In the genomic region with DNA sequence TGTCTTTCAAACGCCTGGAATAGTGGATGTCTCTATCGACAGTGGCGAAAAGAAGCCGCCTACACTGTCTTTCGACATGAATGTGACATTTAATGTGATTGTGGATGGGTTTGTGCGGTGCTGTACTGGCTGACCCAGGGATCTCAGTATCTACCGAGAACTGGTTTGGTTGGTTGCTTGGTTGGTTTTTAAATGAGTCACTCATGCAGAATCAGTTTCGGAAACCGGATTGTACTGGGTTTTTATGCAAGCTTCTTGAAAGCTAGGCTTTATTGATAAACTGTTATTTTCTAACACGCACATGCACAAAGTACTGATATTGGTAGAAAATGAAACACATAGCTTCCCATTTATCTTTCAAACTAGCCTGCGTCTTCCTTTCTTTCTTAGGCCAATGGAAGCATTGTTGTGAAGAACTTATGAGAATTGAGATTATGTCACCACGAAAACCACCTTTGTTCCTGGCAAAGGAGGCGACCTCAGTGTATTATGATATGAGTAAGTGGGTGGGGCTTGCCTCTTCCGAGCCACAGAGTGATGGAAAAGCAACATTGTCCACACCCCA, we compare ENCODE assay signal across 10 mouse cellular contexts.
DNase-seq lines count a peak whose midpoint lies in the region; ATAC-seq and TF ChIP-seq lines count a peak whose summit lies in the region.
"Had no signal": no experiment of that assay in that cellular context is flagged by ENCODE, and none has a peak within 500 bp of the region (broad histone marks: within the 10 kb centered on the region; RNA-seq: fewer than 3 reads in every experiment).

No protein-coding gene starts in this region.

- DNase-seq in lung, postnatal 36 days, result peak; percentile 36
- no peak for DNase-seq in lung, adult 2 months
- DNase-seq in retina, postnatal 1 day, result peak; percentile 62
- no peak for DNase-seq in right cerebral cortex, postnatal 4 days
- no peak for DNase-seq in cerebellum, adult 11 months
- no peak for DNase-seq in urinary bladder, postnatal 25 days (ENCODE audit: low spot score)
- DNase-seq: left cerebral cortex, postnatal 4 days had no signal

- H3K4me1 ChIP-seq in lung, adult 2 months (ENCODE audit: control insufficient read depth, insufficient read depth, low read length), result no peaks in the 10 kb centered on the region
- no peaks in the 10 kb centered on the region for H3K4me1 ChIP-seq in cortical plate, adult 2 months (ENCODE audit: control insufficient read depth, insufficient read depth, low read length)
- H3K4me1 ChIP-seq in hindbrain, embryonic 16.5 days (ENCODE audit: control insufficient read depth, insufficient read depth, low read depth, low read length), result no peaks in the 10 kb centered on the region; the same call in 1 of the 2 replicates

- no peak overlapping the region for H3K9ac ChIP-seq in hindbrain, embryonic 16.5 days (ENCODE audit: low read depth, low read length)

- H3K27ac ChIP-seq in cortical plate, adult 2 months (ENCODE audit: insufficient read depth, low read length), result no peak overlapping the region
- no peak overlapping the region for H3K27ac ChIP-seq in hindbrain, embryonic 16.5 days (ENCODE audit: low read depth, low read length)

- H3K4me3 ChIP-seq in lung, adult 2 months (replicated peaks; ENCODE audit: extremely low read depth, low read depth, low read length), result no peak overlapping the region
- H3K4me3 ChIP-seq in cortical plate, adult 2 months (ENCODE audit: insufficient read depth, low read length), result peak overlapping the region; percentile 12; the same call in 1 of the 2 replicates
- H3K4me3 ChIP-seq in hindbrain, embryonic 16.5 days (ENCODE audit: low read length), result no peak overlapping the region

- no peak for ATAC-seq in hindbrain, embryonic 16.5 days
- ATAC-seq: lung, postnatal 0 days had no signal

- no peaks in the 10 kb centered on the region for H3K27me3 ChIP-seq in hindbrain, embryonic 16.5 days (replicated peaks; ENCODE audit: control insufficient read depth, insufficient read depth, low read length)

- H3K9me3 ChIP-seq in hindbrain, embryonic 16.5 days (ENCODE audit: control insufficient read depth, low read length), result no peaks in the 10 kb centered on the region

- TF ChIP-seq POLR2A in lung, adult 2 months (IDR thresholded peaks at IDR 0.05; ENCODE audit: borderline replicate concordance, extremely low read depth, low read depth, low read length), result no peak
- no peak for TF ChIP-seq POLR2A in cortical plate, adult 2 months (IDR thresholded peaks at IDR 0.05; ENCODE audit: extremely low read depth, insufficient read depth, low read length)

- no peaks in the 10 kb centered on the region for H3K36me3 ChIP-seq in hindbrain, embryonic 16.5 days (ENCODE audit: control insufficient read depth, insufficient read depth, low read length)

- TF ChIP-seq CTCF in lung, adult 2 months (IDR thresholded peaks at IDR 0.05; ENCODE audit: insufficient read depth, low read length), result no peak
- TF ChIP-seq CTCF in cortical plate, adult 2 months (IDR thresholded peaks at IDR 0.05; ENCODE audit: extremely low read depth, insufficient read depth, low read length), result no peak

- H3K4me2 ChIP-seq in hindbrain, embryonic 16.5 days (ENCODE audit: low read length), result peak overlapping the region; percentile 33

- 76% methylated on average over 14 of the region's 14 CpGs for WGBS in lung, adult 2 months
- 55% methylated on average over 14 of the region's 14 CpGs for WGBS in hindbrain, embryonic 16.5 days

Comparison
In these comparisons a context has a peak if more than half of its experiments do, and no peak if none do; other contexts are left out.
1. DNase-seq: peak in lung, postnatal 36 days (single experiment) and retina, postnatal 1 day (single experiment); none in lung, adult 2 months (single experiment), right cerebral cortex, postnatal 4 days (single experiment), cerebellum, adult 11 months (single experiment) and urinary bladder, postnatal 25 days (single experiment).